Mouse (Mus musculus): Measurements from ENCODE around the gene F2rl1. TPM values are rescaled to one million over a fixed set of nuclear protein-coding genes. Genes with fewer than 3 reads are reported as not detected.

Gene F2rl1
- polyA plus RNA-seq, 1 experiment from 2014 or later = 0.68 TPM

Other genes starting within 250 kb of the F2rl1 start
- 4.9 and 5.2 TPM in 2 replicates for gene Zbed3, start 201.6 kb downstream of the F2rl1 start, polyA plus RNA-seq (2015; fragmentation: Nextera tagmentation; extraction: Ambion mirVana)
- gene Aggf1, start 149.9 kb downstream of the F2rl1 start, polyA plus RNA-seq (2015; fragmentation: Nextera tagmentation; extraction: Ambion mirVana) = 13.1 and 13.3 TPM in 2 replicates
- 0.11 and 0.16 TPM in 2 replicates for gene Crhbp, start 80.3 kb downstream of the F2rl1 start, polyA plus RNA-seq (2015; fragmentation: Nextera tagmentation; extraction: Ambion mirVana)
- gene S100z, start 46.5 kb downstream of the F2rl1 start, polyA plus RNA-seq (2015; fragmentation: Nextera tagmentation; extraction: Ambion mirVana) = not detected in 2 replicates
- gene F2r, start 93.3 kb upstream of the F2rl1 start, polyA plus RNA-seq (2015; fragmentation: Nextera tagmentation; extraction: Ambion mirVana) = 37.2 and 37.5 TPM in 2 replicates
- 7.3 and 9.3 TPM in 2 replicates for gene F2rl2, start 171.6 kb upstream of the F2rl1 start, polyA plus RNA-seq (2015; fragmentation: Nextera tagmentation; extraction: Ambion mirVana)

All from liver, embryonic 16.5 days (tissue).